Mouse (Mus musculus) ES-E14 (cell line): ENCODE results near the gene Rnf32.

Experiments
- CHD2 ChIP-seq: IDR thresholded peaks from 2 replicates; pipeline ENCODE4 v1.6.1; 2014; ENCODE audit warnings: mild to moderate bottlenecking, low read depth, low read length, inconsistent platforms
- HCFC1 ChIP-seq: IDR thresholded peaks from 2 replicates; pipeline ENCODE4 v1.6.1; 2012; ENCODE audit warnings: low read length, inconsistent platforms, borderline replicate concordance; ENCODE audit not compliant: insufficient read depth
- MAFK ChIP-seq: IDR thresholded peaks from 2 replicates; pipeline ENCODE4 v1.6.1; 2014; ENCODE audit warnings: mild to moderate bottlenecking, low read depth, low read length, inconsistent platforms; ENCODE audit not compliant: insufficient read depth
- ZC3H11A ChIP-seq: IDR thresholded peaks from 2 replicates; pipeline ENCODE4 v1.6.1; 2012; ENCODE audit warnings: low read depth, mild to moderate bottlenecking, inconsistent platforms, low read length, borderline replicate concordance
- ZNF384 ChIP-seq: IDR thresholded peaks from 2 replicates; pipeline ENCODE4 v1.6.1; 2012; ENCODE audit warnings: low read depth, low read length, inconsistent platforms

GRCm38 (mm10) chr5:29171165-29171564, 24.6 kb upstream of the Rnf32 start:
- TF ChIP-seq HCFC1, result no peak
- TF ChIP-seq ZC3H11A, result no peak
- TF ChIP-seq CHD2, result no peak
- TF ChIP-seq ZNF384, result peak; percentile 87
- TF ChIP-seq MAFK, result no peak
